In genomic region chr8:118635296-118636060, GRCm38 (mm10) we compare ENCODE assay signal across 21 mouse cellular contexts.
DNase-seq lines count a peak whose midpoint lies in the region; ATAC-seq and TF ChIP-seq lines count a peak whose summit lies in the region.
"Had no signal": no experiment of that assay in that cellular context is flagged by ENCODE, and none has a peak within 500 bp of the region (broad histone marks: within the 10 kb centered on the region; RNA-seq: fewer than 3 reads in every experiment).

No protein-coding gene starts in this region.

- intact Hi-C loops in left cerebral cortex, postnatal 4 days (cut with DNase I): no loop called here

- H3K27ac ChIP-seq in cerebellum, adult 2 months (ENCODE audit: insufficient read depth, low read length): no peak overlapping the region
- H3K27ac ChIP-seq in forebrain, embryonic 13.5 days: no peak overlapping the region
- no peak overlapping the region for H3K27ac ChIP-seq in forebrain, embryonic 10.5 days
- H3K27ac ChIP-seq: forebrain, embryonic 15.5 days; heart, embryonic 10.5 days; hindbrain, embryonic 12.5 days; limb, embryonic 12.5 days; liver, embryonic 13.5 days had no signal

- ATAC-seq in forebrain, embryonic 13.5 days: no peak
- ATAC-seq: activated CD4-positive, CD25-positive, alpha-beta regulatory T cell, adult 4 months; forebrain, embryonic 15.5 days; inflammation-experienced regulatory T-cells, adult 6 months had no signal

- no peak for TF ChIP-seq POLR2A in cerebellum, adult 2 months (IDR thresholded peaks at IDR 0.05; ENCODE audit: borderline replicate concordance, insufficient read depth, low read length)

- H3K27me3 ChIP-seq in cerebellum, adult 2 months (ENCODE audit: control insufficient read depth, insufficient read depth, low read length): no peaks in the 10 kb centered on the region
- no peaks in the 10 kb centered on the region for H3K27me3 ChIP-seq in forebrain, embryonic 13.5 days
- H3K27me3 ChIP-seq in forebrain, embryonic 10.5 days (ENCODE audit: poor library complexity, severe bottlenecking): no peaks in the 10 kb centered on the region
- H3K27me3 ChIP-seq: forebrain, embryonic 15.5 days; hindbrain, embryonic 12.5 days; limb, embryonic 12.5 days; liver, embryonic 13.5 days had no signal

- H3K4me1 ChIP-seq in cerebellum, adult 2 months (ENCODE audit: control insufficient read depth, insufficient read depth, low read length): peaks cover 16% of the 10 kb centered on the region
- H3K4me1 ChIP-seq in forebrain, embryonic 13.5 days: no peaks in the 10 kb centered on the region
- no peaks in the 10 kb centered on the region for H3K4me1 ChIP-seq in forebrain, embryonic 10.5 days
- H3K4me1 ChIP-seq: hindbrain, embryonic 12.5 days; limb, embryonic 12.5 days; liver, embryonic 13.5 days had no signal

- TF ChIP-seq CTCF in cerebellum, adult 2 months (IDR thresholded peaks at IDR 0.05; ENCODE audit: borderline replicate concordance, insufficient read depth, low read depth, low read length): no peak

- DNase-seq in left cerebral cortex, postnatal 4 days: peak; percentile 28
- DNase-seq in left cerebral cortex, adult 9 months (ENCODE audit: low spot score in 2 of 2): no peak
- peak; percentile 66 for DNase-seq in brain, adult 2 months (ENCODE audit: low read depth, low spot score)
- peak; percentile 41 to 54 for DNase-seq in cerebellum, adult 2 months
- DNase-seq in cerebellum, postnatal 36 days: peak; percentile 26 to 34
- no peak for DNase-seq in Muller cell, postnatal 12 days (ENCODE audit: inconsistent ontology term)
- DNase-seq in forebrain, embryonic 10.5 days (ENCODE audit: extremely low spot score, low spot score): no peak
- DNase-seq: adrenal gland, postnatal 10 days; B cell, adult 2 months; kidney, adult 8-10 months; kidney, postnatal 25 days; liver, embryonic 13.5 days; lung, embryonic 14.5 days; lung, postnatal 36 days had no signal

- H3K9me3 ChIP-seq in forebrain, embryonic 13.5 days (replicated peaks): no peaks in the 10 kb centered on the region
- 0 out of 2 replicates have a peak, but pooled peaks cover 4% of the 10 kb centered on the region for H3K9me3 ChIP-seq in forebrain, embryonic 10.5 days
- H3K9me3 ChIP-seq: forebrain, embryonic 15.5 days; heart, embryonic 10.5 days; hindbrain, embryonic 12.5 days had no signal

- H3K4me3 ChIP-seq in cerebellum, adult 2 months (replicated peaks; ENCODE audit: insufficient read depth, low read depth, low read length): no peak overlapping the region
- H3K4me3 ChIP-seq in forebrain, embryonic 13.5 days: no peak overlapping the region
- H3K4me3 ChIP-seq in forebrain, embryonic 10.5 days: no peak overlapping the region
- H3K4me3 ChIP-seq: forebrain, embryonic 15.5 days; heart, embryonic 10.5 days; hindbrain, embryonic 12.5 days; limb, embryonic 12.5 days; liver, embryonic 13.5 days had no signal

- H3K36me3 ChIP-seq in forebrain, embryonic 13.5 days (ENCODE audit: poor library complexity, severe bottlenecking): no peaks in the 10 kb centered on the region
- no peaks in the 10 kb centered on the region for H3K36me3 ChIP-seq in forebrain, embryonic 10.5 days (replicated peaks)
- H3K36me3 ChIP-seq: forebrain, embryonic 15.5 days; heart, embryonic 10.5 days; hindbrain, embryonic 12.5 days; limb, embryonic 12.5 days; liver, embryonic 13.5 days had no signal

- H3K4me2 ChIP-seq in forebrain, embryonic 13.5 days: no peak overlapping the region
- H3K4me2 ChIP-seq: forebrain, embryonic 15.5 days; hindbrain, embryonic 12.5 days; limb, embryonic 12.5 days; liver, embryonic 13.5 days; lung, embryonic 14.5 days had no signal

- H3K9ac ChIP-seq in forebrain, embryonic 13.5 days: no peak overlapping the region
- H3K9ac ChIP-seq: forebrain, embryonic 15.5 days; hindbrain, embryonic 12.5 days; limb, embryonic 12.5 days; liver, embryonic 13.5 days; lung, embryonic 14.5 days had no signal

- 22% methylated on average over 22 of the region's 22 CpGs for WGBS in cerebellum, adult 2 months
- 72% methylated on average over 22 of the region's 22 CpGs for WGBS in forebrain, embryonic 13.5 days
- 73% methylated on average over 22 of the region's 22 CpGs for WGBS in forebrain, embryonic 10.5 days

Comparison
In these comparisons a context has a peak if more than half of its experiments do, and no peak if none do; other contexts are left out.
1. DNase-seq: peak in left cerebral cortex, postnatal 4 days (single experiment), brain, adult 2 months (single experiment), cerebellum, adult 2 months (2 of 2) and cerebellum, postnatal 36 days (2 of 2); none in left cerebral cortex, adult 9 months (0 of 2), Muller cell, postnatal 12 days (single experiment) and forebrain, embryonic 10.5 days (single experiment).